Mouse (Mus musculus): ENCODE data around the gene Gmfg. TPM values are rescaled to one million over a fixed set of nuclear protein-coding genes. Genes with fewer than 3 reads are reported as not detected.

The Gmfg gene
- polyA plus RNA-seq (2014; fragmentation: Nextera tagmentation; extraction: Ambion mirVana): 49.4 and 49.7 TPM in 2 replicates

- H3K27ac ChIP-seq (ENCODE audit: low read depth, low read length): peak within 1 kb of the TSS; percentile 53
- peak within 1 kb of the TSS; percentile 68 for H3K4me2 ChIP-seq
- peaks cover 32% of the 10 kb centered on the region for H3K4me1 ChIP-seq (replicated peaks; ENCODE audit: control insufficient read depth, insufficient read depth, low read length)
- peak within 1 kb of the TSS; percentile 88 for H3K4me3 ChIP-seq (ENCODE audit: low read depth, low read length)
- DNase-seq (ENCODE audit: low spot score) (peak; percentile 69), ATAC-seq (replicated peaks; ENCODE audit: low FRiP score) (peak; percentile 53)
- no peaks in the 10 kb centered on the region for H3K9me3 ChIP-seq (ENCODE audit: control insufficient read depth, low read length)
- H3K9ac ChIP-seq (ENCODE audit: low read depth, low read length): peak within 1 kb of the TSS; percentile 65
- no peaks in the 10 kb centered on the region for H3K36me3 ChIP-seq (ENCODE audit: control insufficient read depth, insufficient read depth, low read length)
- 7% methylated on average over 16 of the region's 16 CpGs for WGBS
- no peaks in the 10 kb centered on the region for H3K27me3 ChIP-seq (replicated peaks; ENCODE audit: control insufficient read depth, insufficient read depth, low read length)
Measured at GRCm38 (mm10) chr7:28436932-28437570, at the start of gene Gmfg. Gmfg (plus strand) TSS chr7:28437447.

- H3K27me3 ChIP-seq (replicated peaks; ENCODE audit: control insufficient read depth, insufficient read depth, low read length): no peaks in the 10 kb centered on the region
- 92% methylated on average over 3 of the region's 3 CpGs for WGBS
- DNase-seq (ENCODE audit: low spot score) (no peak), ATAC-seq (replicated peaks; ENCODE audit: low FRiP score) (no peak)
- peaks cover 11% of the 10 kb centered on the region for H3K4me1 ChIP-seq (replicated peaks; ENCODE audit: control insufficient read depth, insufficient read depth, low read length)
- peak overlapping the region; percentile 8; the same call in 1 of the 2 replicates for H3K4me3 ChIP-seq (ENCODE audit: low read depth, low read length)
- H3K9ac ChIP-seq (ENCODE audit: low read depth, low read length): no peak overlapping the region
- no peak overlapping the region for H3K4me2 ChIP-seq
- no peaks in the 10 kb centered on the region for H3K9me3 ChIP-seq (ENCODE audit: control insufficient read depth, low read length)
- no peak overlapping the region for H3K27ac ChIP-seq (ENCODE audit: low read depth, low read length)
- peaks cover 25% of the 10 kb centered on the region for H3K36me3 ChIP-seq (ENCODE audit: control insufficient read depth, insufficient read depth, low read length)
Measured at GRCm38 (mm10) chr7:28390331-28390730, 46.9 kb upstream of the Gmfg start.

- under 1% methylated on average over 58 of the region's 58 CpGs for WGBS
- Histone ChIP-seq H3K4me2 (peak within 1 kb of the TSS; percentile 94), H3K9ac (ENCODE audit: low read depth, low read length) (peak within 1 kb of the TSS; percentile 87), H3K4me3 (ENCODE audit: low read depth, low read length) (peak within 1 kb of the TSS; percentile 96), H3K4me1 (replicated peaks; ENCODE audit: control insufficient read depth, insufficient read depth, low read length) (peaks cover 9% of the 10 kb centered on the region), H3K27me3 (replicated peaks; ENCODE audit: control insufficient read depth, insufficient read depth, low read length) (no peaks in the 10 kb centered on the region), H3K27ac (ENCODE audit: low read depth, low read length) (peak within 1 kb of the TSS; percentile 57), H3K9me3 (ENCODE audit: control insufficient read depth, low read length) (no peaks in the 10 kb centered on the region), H3K36me3 (ENCODE audit: control insufficient read depth, insufficient read depth, low read length) (peaks cover 38% of the 10 kb centered on the region)
- ATAC-seq (replicated peaks; ENCODE audit: low FRiP score): peak; percentile 97
- DNase-seq (ENCODE audit: low spot score): peak; percentile 90
Measured at GRCm38 (mm10) chr7:28392429-28393271, 44.6 kb upstream of the Gmfg start, which contains the start of the genes Med29 and Paf1. Med29 (minus strand) TSS chr7:28392708. Paf1 (plus strand) TSS chr7:28392951.

- H3K4me3 ChIP-seq (ENCODE audit: low read depth, low read length): peak overlapping the region; percentile 96
- peaks cover 9% of the 10 kb centered on the region for H3K4me1 ChIP-seq (replicated peaks; ENCODE audit: control insufficient read depth, insufficient read depth, low read length)
- peak overlapping the region; percentile 87 for H3K9ac ChIP-seq (ENCODE audit: low read depth, low read length)
- 7% methylated on average over 22 of the region's 22 CpGs for WGBS
- H3K4me2 ChIP-seq: peak overlapping the region; percentile 94
- no peaks in the 10 kb centered on the region for H3K9me3 ChIP-seq (ENCODE audit: control insufficient read depth, low read length)
- DNase-seq (ENCODE audit: low spot score) (no peak), ATAC-seq (replicated peaks; ENCODE audit: low FRiP score) (peak; percentile 6; the same call in 1 of the 2 replicates)
- no peaks in the 10 kb centered on the region for H3K27me3 ChIP-seq (replicated peaks; ENCODE audit: control insufficient read depth, insufficient read depth, low read length)
- H3K36me3 ChIP-seq (ENCODE audit: control insufficient read depth, insufficient read depth, low read length): peaks cover 39% of the 10 kb centered on the region
- H3K27ac ChIP-seq (ENCODE audit: low read depth, low read length): peak overlapping the region; percentile 57
Measured at GRCm38 (mm10) chr7:28393272-28393951, 43.8 kb upstream of the Gmfg start.

- 92% methylated on average over 4 of the region's 4 CpGs for WGBS
- H3K36me3 ChIP-seq (ENCODE audit: control insufficient read depth, insufficient read depth, low read length): peaks cover 36% of the 10 kb centered on the region
Measured at GRCm38 (mm10) chr7:28395425-28395824, 41.8 kb upstream of the Gmfg start.

GRCm38 (mm10) chr7:28398000-28398399, 39.2 kb upstream of the Gmfg start:
- peaks cover 54% of the 10 kb centered on the region for H3K36me3 ChIP-seq (ENCODE audit: control insufficient read depth, insufficient read depth, low read length)
- 66% methylated on average over 3 of the region's 3 CpGs for WGBS
- no peaks in the 10 kb centered on the region for H3K9me3 ChIP-seq (ENCODE audit: control insufficient read depth, low read length)
- no peak overlapping the region for H3K9ac ChIP-seq (ENCODE audit: low read depth, low read length)
- H3K4me2 ChIP-seq: no peak overlapping the region
- no peak overlapping the region for H3K4me3 ChIP-seq (ENCODE audit: low read depth, low read length)
- no peaks in the 10 kb centered on the region for H3K27me3 ChIP-seq (replicated peaks; ENCODE audit: control insufficient read depth, insufficient read depth, low read length)
- ATAC-seq (replicated peaks; ENCODE audit: low FRiP score): no peak
- peaks cover 6% of the 10 kb centered on the region for H3K4me1 ChIP-seq (replicated peaks; ENCODE audit: control insufficient read depth, insufficient read depth, low read length)
- no peak overlapping the region for H3K27ac ChIP-seq (ENCODE audit: low read depth, low read length)
- no peak for DNase-seq (ENCODE audit: low spot score)

More at GRCm38 (mm10) chr7:28395425-28395824, 41.8 kb upstream of the Gmfg start:
- Histone ChIP-seq H3K27ac (ENCODE audit: low read depth, low read length) (no peak overlapping the region), H3K4me1 (replicated peaks; ENCODE audit: control insufficient read depth, insufficient read depth, low read length) (peaks cover 9% of the 10 kb centered on the region), H3K4me3 (ENCODE audit: low read depth, low read length) (no peak overlapping the region), H3K27me3 (replicated peaks; ENCODE audit: control insufficient read depth, insufficient read depth, low read length) (no peaks in the 10 kb centered on the region), H3K9me3 (ENCODE audit: control insufficient read depth, low read length) (no peaks in the 10 kb centered on the region), H3K4me2 (no peak overlapping the region), H3K9ac (ENCODE audit: low read depth, low read length) (no peak overlapping the region)
- DNase-seq (ENCODE audit: low spot score) (no peak), ATAC-seq (replicated peaks; ENCODE audit: low FRiP score) (no peak)

- WGBS: 88% methylated on average over 10 of the region's 10 CpGs
- DNase-seq (ENCODE audit: low spot score) (no peak), ATAC-seq (replicated peaks; ENCODE audit: low FRiP score) (no peak)
- Histone ChIP-seq H3K9me3 (ENCODE audit: control insufficient read depth, low read length) (no peaks in the 10 kb centered on the region), H3K4me2 (no peak overlapping the region), H3K4me1 (replicated peaks; ENCODE audit: control insufficient read depth, insufficient read depth, low read length) (peaks cover under 1% of the 10 kb centered on the region), H3K4me3 (ENCODE audit: low read depth, low read length) (no peak overlapping the region), H3K27ac (ENCODE audit: low read depth, low read length) (no peak overlapping the region), H3K27me3 (replicated peaks; ENCODE audit: control insufficient read depth, insufficient read depth, low read length) (no peaks in the 10 kb centered on the region), H3K36me3 (ENCODE audit: control insufficient read depth, insufficient read depth, low read length) (peaks cover 62% of the 10 kb centered on the region), H3K9ac (ENCODE audit: low read depth, low read length) (no peak overlapping the region)
Measured at GRCm38 (mm10) chr7:28398696-28399340, 38.4 kb upstream of the Gmfg start.

- Histone ChIP-seq H3K27me3 (replicated peaks; ENCODE audit: control insufficient read depth, insufficient read depth, low read length) (no peaks in the 10 kb centered on the region), H3K9ac (ENCODE audit: low read depth, low read length) (no peak overlapping the region), H3K4me3 (ENCODE audit: low read depth, low read length) (no peak overlapping the region), H3K4me1 (replicated peaks; ENCODE audit: control insufficient read depth, insufficient read depth, low read length) (no peaks in the 10 kb centered on the region), H3K36me3 (ENCODE audit: control insufficient read depth, insufficient read depth, low read length) (peaks cover 63% of the 10 kb centered on the region), H3K4me2 (no peak overlapping the region), H3K27ac (ENCODE audit: low read depth, low read length) (no peak overlapping the region), H3K9me3 (ENCODE audit: control insufficient read depth, low read length) (no peaks in the 10 kb centered on the region)
- DNase-seq (ENCODE audit: low spot score): no peak
- WGBS: 95% methylated on average over 1 of the region's 1 CpGs
- ATAC-seq (replicated peaks; ENCODE audit: low FRiP score): no peak
Measured at GRCm38 (mm10) chr7:28401030-28401429, 36.2 kb upstream of the Gmfg start.
